Mouse (Mus musculus) liver (tissue): ENCODE results near the gene 5730522E02Rik.

Source experiments
- DNase-seq: peaks from one replicate; pipeline ENCODE4 v3.0.0-alpha.2; 2020; ENCODE audit warnings: mixed read lengths

5730522E02Rik gene

DNA sequence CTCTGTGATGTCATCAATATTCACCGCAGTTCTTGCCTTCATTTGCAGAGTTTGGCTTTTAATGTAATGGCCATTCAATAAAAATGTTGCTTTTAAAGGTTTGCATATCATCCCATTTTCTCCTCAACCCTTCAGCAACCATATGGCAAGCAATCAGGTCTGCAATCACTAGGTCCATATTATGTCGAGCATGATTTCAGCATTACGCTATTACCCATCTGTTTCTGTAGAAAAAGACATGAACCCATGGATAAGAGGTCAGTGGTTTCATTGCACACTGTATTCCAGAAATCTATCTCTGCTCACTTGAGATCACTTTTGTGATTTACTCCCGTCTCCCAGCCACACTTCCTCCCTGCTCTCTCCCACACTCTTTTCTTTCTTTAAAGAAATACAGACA, 213.1 kb downstream of the 5730522E02Rik start:
- no peak for DNase-seq

DNA sequence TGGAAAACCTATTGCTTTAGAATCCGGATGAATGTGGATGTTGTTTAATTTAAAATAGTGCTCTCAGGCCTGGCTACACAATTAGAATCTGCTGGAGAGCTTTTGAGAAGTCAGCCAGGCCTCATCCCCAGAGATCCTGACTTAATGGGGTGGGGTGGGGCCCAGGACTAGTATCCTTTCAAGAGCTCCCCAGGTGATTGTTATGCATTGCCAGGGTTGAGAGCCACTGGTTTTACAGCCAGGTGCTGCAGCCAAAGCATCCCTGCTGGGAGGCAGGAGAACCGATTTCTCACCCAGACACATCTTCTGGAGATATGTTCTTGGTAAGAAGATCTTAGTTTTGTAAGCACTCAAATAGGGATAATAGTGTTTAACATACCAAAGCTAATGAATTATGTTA, 216.4 kb downstream of the 5730522E02Rik start:
- DNase-seq: no peak

DNA sequence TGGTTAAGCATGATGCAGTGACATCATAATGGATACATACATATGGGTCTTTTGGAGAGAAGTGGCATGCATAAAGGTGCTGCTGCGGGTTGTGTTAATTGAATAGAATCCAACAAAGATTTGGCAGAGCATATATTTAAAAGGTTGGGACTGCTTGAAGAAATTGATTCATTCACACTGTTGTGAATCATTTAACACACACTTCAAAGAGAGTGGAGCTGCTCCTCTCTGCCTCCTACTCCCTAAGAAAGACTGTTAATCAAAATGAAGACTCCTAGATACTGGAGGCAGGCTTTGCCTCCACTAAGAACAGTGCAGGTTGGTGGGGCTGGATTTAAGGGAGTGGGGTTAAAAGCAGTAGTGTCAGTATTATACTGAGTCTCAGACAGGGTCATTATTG, 218.3 kb downstream of the 5730522E02Rik start:
- no peak for DNase-seq

DNA sequence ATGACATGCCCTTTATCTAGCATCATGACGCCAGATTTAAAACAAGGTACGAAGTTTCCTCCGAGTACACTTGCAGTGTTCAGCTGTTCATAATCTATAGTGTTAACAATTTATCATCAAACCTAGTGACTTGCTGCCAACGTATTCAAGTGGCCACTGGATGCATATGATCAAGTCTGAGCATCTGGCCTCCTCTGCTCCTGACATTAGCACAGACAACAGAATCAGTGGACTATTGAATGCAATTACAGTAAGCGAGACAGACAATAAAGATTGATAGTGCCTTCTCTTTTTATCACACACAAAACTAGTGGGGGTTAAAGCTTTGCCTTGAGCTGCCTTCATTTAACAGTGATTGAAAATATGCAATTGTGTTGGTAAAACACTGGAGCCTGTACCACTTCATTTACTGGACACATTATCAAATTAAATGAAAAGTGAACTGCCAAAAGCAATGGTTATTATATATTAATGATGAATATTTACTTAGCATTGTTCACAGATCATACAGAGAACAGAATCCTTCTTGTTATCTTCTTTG, 231.8 kb downstream of the 5730522E02Rik start:
- no peak for DNase-seq

DNA sequence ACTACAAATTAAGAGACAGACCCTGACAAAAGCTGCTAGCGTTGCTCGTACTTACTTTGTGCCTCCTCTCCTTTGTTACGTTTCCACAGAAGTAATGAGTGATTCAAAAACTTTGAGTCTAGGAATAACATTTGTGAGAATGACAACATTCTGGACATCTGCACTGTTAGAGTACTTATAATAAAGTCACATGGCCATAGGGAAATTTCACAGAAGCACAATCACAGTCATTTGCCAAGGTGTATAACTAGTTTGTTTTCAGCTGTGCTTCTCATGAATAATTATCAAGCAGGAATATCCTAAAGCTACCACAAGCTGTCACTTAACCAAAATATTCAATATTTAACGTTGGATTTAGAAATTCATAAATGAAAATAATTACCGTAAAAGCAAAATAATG, 269.1 kb downstream of the 5730522E02Rik start:
- DNase-seq: no peak

DNA sequence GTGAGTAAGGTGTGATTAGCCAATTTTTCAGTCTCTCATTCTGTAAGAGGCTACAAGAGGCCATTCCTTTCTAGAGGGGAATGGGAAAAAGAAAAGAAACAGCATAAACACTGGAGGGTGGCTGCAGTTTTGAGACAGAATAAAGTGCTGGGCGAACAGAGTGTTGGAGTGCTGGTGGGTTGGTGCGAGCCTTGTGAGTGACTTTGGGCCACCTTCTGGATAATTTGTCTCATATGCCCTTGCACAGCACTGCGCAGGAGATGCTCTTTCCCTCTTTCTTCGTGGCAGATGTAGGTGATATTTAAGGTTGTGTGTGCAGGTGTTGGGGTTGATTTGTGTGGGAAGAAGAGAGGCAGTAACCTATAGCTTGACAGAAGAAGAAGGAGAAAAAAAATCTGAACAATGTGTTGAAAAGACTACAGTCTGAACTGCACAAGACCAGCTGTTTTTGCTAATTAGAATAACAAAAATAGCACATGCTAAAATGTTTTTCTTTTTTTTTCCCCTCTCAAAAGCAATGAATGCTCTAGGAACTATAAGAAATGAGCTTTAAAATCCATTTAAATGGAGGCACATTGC, 269.8 kb downstream of the 5730522E02Rik start:
- no peak for DNase-seq

DNA sequence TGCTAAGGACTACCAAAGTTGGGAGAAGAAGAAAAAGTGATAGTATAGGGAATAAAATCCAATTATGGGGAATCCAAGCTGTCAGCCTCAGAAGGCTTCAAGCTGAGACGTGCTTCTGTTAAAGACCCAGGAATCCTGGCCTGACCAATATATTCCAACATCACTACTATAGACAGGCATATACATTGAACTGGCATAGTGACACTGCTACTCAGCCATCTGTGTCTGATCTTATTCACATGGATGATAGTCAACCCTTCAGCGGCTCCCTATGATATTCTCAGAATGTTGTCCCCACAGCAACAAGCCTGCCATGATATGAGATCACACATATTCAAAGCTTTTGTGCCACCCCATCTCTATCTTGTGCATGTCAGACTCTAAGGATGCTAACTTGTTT, 284.3 kb downstream of the 5730522E02Rik start:
- DNase-seq: no peak

DNA sequence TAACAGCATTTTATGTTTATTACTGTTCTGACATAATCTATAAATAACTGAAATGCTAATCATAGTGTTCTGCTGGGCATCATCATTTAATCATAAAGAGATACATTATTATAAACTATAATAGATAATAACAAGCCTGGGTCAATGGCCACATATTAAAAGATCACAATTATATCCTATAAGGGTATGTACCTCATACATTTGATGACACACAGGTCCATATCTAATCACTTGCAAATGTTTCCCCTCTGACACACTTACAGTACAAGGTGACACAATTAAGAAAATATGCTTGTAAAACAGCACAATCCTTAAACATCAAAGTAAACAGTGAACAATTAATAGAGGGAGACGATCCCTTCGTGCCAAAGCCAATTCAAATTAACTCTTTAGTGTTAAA, 308.2 kb downstream of the 5730522E02Rik start:
- DNase-seq: no peak

DNA sequence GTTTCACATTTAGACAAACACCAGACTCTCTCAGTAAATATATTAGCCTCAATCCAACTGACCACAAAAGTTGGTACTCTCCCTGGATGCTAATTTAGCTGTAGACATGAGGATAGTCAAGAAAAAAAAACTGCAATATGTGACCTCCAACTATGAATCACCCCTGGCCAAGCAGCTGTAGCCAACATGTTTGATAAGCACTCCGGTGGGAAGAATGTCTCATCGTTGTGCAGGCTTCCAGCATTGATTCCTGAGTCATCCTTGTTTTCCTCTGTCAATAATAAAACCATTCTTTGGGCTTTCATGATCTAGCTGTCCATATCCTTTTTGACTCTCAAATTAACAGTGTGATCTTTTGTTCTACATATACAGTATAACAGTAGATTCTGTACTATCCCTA, 308.9 kb downstream of the 5730522E02Rik start:
- no peak for DNase-seq

DNA sequence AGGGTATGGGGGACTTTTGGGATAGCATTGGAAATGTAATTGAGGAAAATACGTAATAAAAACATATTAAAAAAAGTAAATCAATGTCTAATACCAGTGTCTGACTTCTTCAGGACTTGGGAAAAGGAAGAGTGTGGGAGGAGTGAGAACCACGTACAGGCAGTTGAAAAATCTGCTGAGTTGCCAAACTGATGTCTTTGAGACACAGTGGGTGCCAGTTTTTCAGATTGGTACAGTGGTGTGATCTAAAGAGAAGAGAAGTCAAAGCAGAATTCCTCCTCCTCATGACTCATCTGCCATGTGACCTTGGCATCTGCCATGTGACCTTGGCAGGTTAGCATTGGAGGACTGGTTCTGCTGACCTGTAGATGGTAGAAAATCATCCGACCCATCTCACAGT, 316.7 kb downstream of the 5730522E02Rik start:
- DNase-seq: no peak

DNA sequence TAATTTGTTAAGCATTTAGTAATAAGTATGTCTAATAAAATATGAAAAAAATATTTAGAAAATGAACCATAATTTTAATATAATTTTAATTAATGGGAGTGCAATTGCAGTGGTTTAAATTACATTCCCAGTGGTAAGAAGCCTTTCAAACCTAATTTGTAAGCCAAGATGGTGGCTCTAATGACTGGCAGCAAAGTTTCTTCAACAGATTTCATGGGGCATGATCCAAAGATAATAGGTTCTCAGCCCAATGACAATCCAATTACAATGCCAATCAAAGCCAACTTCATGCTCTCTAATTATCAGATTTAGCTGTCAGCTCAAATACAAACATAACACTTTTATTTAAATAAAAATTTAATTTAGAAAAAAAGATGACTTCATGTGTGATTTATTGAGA, 337.6 kb downstream of the 5730522E02Rik start:
- no peak for DNase-seq

DNA sequence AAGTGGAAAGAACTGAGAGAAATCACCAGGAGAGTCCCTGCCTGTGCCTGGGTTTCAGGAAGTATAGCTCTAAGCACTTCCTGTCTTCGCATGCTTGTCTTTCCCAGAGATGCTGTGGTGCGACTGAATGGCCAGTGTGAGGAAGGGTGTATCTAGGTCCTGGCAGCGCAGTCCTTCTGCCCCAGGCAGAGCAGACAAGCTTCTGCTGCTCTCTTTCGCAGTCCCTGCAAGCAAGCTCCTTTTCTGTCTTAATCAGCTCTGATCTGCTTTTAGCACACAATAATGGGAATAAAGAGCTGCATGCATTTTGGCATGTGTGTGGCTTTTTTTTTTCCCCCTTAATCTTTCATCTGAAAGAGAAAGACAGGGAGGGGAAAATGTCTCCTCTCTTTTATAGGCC, 338.2 kb downstream of the 5730522E02Rik start:
- no peak for DNase-seq

DNA sequence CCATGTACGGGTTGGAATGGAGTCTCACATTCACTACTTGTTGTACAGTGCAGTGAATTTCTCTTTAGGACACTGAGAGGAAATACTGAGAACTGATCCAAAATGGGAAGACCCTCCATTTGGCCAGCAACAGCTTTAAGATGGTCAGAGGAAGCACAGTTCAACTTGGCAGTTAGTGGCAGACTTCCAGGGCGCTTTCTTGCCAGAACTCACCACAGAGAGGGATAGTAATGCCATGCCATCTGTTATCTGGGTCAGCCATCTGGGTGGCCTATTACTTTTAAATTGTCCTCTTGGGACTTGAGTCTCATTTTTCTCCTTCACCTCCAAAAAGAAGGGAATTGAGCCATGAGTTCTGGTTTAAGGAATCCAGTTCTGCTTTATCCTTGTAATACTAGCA, 344.3 kb downstream of the 5730522E02Rik start:
- no peak for DNase-seq

DNA sequence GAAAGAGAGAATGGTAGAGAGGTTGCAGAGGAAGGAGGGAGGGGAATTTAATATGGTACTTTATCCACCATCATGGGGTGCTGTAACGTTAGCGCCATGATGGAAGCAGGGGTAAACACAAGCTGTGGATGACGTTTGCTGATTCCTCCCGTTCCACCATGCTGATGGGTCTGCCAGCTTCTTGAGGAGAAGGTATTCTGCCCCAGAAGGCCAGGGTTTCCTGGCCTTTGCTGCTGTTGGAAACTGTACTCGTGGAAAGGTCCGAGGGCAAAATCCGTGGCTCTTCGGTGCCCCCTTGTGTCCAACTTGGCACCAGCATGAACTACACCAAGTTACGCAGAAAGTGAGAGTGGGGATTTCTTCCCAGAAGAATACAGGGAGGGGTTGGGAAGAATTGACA, 347.9 kb downstream of the 5730522E02Rik start:
- DNase-seq: peak; percentile 50

DNA sequence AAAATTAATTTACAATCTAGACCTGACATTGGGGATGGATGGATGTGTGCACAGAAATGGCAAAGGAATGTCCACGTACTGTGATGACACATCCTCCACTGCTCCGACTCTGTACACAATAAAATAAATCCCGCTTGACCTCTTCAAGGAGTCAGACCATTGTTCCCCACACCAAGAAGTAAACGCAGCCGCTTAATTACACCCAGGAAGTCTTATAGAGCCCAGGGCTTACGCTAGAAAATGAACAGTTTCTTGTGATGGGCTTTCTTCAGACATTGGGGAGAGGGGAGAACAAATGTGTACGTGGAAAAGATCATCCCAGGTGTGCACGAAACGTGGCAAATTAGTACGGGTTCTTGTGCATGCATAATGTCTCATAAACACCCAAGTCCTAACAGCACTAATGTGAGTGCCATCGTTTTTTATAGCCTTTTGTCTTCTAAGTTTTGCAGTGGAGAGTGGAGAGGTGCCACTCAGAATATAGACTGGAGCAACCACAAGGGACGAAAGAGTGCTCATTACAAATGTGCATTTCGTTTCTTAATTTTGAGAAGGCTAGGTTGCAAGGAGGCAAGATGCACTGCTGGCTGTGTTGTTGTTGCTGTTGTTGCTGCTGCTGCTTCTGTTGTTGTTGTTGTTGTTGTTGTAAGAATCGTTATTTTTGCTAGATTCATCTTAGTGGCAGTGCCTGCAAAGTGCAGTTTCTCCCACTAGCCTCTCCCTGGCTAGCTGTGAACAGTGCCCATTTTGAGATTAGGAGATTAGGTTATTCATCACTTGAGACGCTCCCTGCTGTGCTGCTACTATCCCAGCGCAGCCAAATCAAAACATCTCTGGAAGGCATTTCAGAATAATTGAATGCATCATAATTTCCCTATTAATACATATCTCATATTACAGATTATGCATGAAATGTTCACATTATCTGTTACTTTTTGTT, 353.7 kb downstream of the 5730522E02Rik start:
- no peak for DNase-seq

DNA sequence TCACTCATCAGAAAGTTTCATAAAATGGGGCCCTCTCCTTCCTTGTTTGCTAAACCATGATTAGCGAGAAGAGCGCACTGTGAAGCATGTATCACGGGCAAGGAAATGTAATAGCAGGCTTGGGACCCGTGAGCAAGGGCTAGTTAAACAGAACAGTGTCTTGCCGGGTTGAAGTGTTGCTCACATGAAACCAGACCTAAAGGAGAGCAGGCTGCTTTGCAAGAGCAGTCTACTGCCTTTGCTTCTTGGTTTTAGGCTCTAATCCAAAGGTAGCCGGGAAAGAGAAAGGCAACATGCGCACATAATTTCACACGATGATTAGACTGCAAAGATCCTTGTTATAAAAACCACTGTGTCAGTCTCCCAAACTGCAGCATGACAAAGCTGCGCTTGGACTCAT, 354.8 kb downstream of the 5730522E02Rik start:
- no peak for DNase-seq

DNA sequence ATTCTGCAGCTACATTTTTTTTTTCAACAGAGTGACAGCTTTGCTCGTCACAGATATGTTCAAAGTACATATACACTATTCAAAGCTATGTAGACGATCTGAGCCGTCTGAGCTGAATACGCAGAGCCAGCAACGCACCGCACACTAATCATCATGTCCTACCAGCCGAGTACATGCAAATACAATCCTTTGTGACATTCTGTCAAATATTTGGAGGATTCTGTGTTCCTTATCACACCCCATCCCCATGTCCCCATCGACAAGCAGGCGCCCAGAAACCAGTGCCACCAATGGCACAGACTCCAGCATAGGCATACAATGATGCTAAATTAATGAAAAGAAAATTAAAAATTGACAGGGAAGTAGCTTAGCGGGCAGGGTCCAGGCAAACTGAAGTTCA, 356.3 kb downstream of the 5730522E02Rik start:
- DNase-seq: no peak

DNA sequence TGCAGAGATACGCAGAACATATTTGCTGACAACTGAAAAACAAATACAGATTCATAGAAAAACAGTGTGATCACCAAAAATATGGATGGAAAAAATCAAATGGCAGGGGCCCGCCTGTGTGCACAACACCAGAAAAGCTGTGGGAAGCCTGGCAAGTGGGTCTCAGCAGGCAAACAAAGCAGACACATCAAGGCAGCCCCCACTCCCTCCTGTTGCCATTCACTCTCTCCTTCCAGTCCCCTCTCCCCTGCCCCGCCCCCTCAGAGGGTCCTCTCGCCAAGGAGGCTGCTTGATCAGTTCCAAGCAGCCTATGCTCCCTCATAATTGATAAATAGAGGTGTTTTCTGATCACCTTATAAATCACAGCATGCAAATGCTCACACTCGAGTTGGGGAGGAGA, 357.5 kb downstream of the 5730522E02Rik start:
- DNase-seq: no peak

DNA sequence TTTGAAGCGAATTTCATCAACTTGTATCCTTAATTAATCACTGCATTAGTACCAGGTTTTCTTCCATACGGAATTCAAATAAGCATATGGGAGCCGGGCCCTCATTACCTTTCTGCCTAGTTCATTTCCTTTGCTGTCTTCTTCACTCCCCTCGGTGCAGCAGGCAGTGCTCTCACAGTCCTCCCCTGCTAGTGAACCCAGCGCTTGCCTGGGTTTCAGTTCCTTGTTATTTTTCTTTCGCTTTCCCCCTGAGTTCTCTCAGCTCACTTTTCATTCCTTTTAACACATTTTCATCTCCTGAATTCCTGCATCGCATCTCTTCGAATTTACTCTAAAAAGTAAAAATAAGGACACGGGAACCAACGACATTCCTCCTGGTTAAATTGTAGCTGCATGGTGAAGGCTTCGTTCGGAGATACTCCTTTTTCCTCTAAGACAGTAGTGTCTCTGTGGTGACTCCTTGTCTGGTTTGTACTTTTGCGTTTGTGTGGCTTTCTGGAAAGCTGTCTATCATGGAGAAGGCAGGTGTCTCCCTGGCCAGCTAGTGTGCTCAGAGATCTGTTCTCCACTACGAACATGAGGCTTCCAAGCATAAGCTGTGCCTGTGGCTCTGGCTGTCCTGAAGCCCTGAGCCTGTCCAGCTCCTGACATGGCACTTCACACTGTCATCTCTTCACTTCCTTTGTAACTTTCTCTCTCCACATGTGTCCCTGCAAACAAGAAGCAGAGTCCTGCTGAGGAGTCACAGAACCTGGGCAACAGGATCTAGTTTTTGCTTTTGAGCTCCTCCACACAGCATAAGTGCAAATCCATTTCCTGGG, 361.5 kb downstream of the 5730522E02Rik start:
- DNase-seq: no peak

DNA sequence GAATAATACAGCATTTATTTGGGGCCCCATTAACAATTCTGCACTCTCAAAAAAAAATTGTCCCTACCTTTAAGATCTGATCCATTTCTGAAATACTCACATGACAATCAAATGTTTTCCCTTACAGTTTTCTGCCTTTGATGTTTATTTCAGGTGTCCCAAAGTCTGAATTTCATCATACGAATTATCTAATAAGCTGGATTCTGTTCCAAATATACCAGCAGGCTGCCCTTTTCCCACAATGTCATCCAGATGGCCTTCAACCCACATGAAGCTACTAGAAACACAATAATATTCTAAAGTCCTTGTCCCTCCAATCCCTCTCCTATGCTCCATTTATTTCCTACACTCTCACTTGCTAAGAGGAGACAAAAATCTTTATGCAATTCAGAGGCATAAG, 372.1 kb downstream of the 5730522E02Rik start:
- DNase-seq: no peak

DNA sequence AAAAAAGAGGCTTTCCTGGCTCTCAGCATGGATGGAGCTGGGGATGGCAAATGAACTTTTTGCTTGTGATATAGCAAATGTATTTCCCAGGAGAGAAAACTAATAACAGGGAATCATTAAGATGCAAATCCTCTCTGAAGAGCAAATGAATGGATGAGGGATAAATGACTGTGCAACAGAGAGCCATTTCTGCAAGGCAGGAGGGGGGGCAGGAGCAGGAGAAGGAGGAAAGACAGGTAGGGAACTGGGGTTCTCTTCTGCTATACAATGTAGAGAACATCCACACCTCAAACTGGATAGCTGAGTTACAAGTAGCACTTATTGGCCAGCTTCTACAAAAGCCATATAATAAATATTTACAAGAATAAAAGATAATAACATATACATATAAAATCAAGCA, 390.8 kb downstream of the 5730522E02Rik start:
- no peak for DNase-seq

DNA sequence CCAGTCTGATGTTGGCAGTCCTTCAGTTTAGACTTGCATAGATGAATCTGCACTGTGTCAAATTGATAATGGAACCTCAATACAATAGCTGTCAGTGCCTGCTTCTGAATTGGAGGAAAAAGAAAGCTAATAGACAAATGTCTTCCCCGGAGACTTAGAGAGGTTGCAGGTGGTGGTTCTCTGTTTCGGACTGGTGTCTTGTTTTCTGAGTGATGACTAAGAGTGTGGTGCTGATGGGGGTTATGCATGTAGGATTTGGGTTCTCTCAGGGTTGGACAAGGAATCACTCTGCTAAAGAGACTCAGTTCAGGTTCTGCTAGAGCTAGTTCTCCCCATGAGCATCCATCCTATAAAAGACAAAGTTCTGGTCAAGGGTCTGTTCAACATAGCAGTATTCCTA, 397.1 kb downstream of the 5730522E02Rik start:
- no peak for DNase-seq

DNA sequence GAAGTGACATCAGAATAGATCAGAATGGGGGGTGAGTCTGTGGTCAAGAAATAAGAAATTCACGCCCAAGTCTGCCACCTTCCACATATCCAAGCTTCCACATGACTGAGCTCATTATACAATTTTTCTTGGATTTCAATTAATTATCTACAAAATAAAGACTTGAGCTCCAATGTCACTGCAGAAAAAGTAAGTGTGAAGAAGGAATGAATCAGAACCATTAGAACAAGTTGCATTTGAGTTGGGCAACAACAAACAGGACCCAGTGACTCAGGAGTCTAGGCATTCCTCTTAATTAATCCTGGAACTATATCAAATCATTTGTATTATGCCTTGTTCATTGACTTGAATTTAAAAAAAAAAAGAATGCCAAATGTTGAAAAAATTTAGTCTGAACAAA, 422.9 kb downstream of the 5730522E02Rik start:
- DNase-seq: no peak
